Mouse (Mus musculus) MEL (cell line): ENCODE results near the gene Medag. TPM values are rescaled to one million over a fixed set of nuclear protein-coding genes. Genes with fewer than 3 reads are reported as not detected.

Experiments
- DNase-seq: peaks from one replicate; pipeline ENCODE4 v3.0.0; 2011; ENCODE audit warnings: low read depth, low spot score
- H3K27ac ChIP-seq: 2 replicates; pipeline ENCODE4 v1.5.1; 2012; ENCODE audit warnings: low read depth, mild to moderate bottlenecking, control low read depth, low read length, moderate library complexity; ENCODE audit not compliant: control insufficient read depth
- H3K27me3 ChIP-seq, 2 experiments: fragments of 150-350 bp in 1 of 2; sonication (generic) in 1 of 2; 2 replicates each; pipeline ENCODE4 v1.6.1; 2012; ENCODE audit warnings: low read length in 2 of 2, mild to moderate bottlenecking in 2 of 2, improper control_type of control experiment in 1 of 2, moderate library complexity in 1 of 2; ENCODE audit not compliant: insufficient read depth in 2 of 2, control insufficient read depth in 1 of 2
- H3K36me3 ChIP-seq, 2 experiments: 2 replicates each; pipeline ENCODE4 v1.6.1; 2012 to 2014; ENCODE audit warnings: low read length in 2 of 2, improper control_type of control experiment in 1 of 2, inconsistent platforms in 1 of 2, mild to moderate bottlenecking in 1 of 2; ENCODE audit not compliant: insufficient read depth in 2 of 2, control insufficient read depth in 1 of 2
- H3K4me1 ChIP-seq, 2 experiments: fragments of 150-350 bp in 1 of 2; sonication (generic) in 1 of 2; 2 replicates each; pipeline ENCODE4 v1.6.1; 2012; ENCODE audit warnings: low read length in 2 of 2, improper control_type of control experiment in 1 of 2, mild to moderate bottlenecking in 1 of 2; ENCODE audit not compliant: insufficient read depth in 2 of 2, control insufficient read depth in 1 of 2
- H3K4me3 ChIP-seq, 2 experiments: fragments of 150-350 bp in 1 of 2; sonication (generic) in 1 of 2; 2 replicates each; pipeline ENCODE4 v1.5.1; 2012; ENCODE audit warnings: low read depth in 2 of 2, low read length in 2 of 2, mild to moderate bottlenecking in 2 of 2, moderate library complexity in 2 of 2, control low read depth in 1 of 2, improper control_type of control experiment in 1 of 2; ENCODE audit not compliant: control insufficient read depth in 1 of 2, insufficient read depth in 1 of 2
- H3K79me2 ChIP-seq: 2 replicates; pipeline ENCODE4 v1.6.1; 2012; ENCODE audit warnings: mild to moderate bottlenecking, low read length, moderate library complexity; ENCODE audit not compliant: control insufficient read depth, poor library complexity, insufficient read depth
- H3K9ac ChIP-seq: 2 replicates; pipeline ENCODE4 v1.6.1; 2012; ENCODE audit warnings: low read depth, mild to moderate bottlenecking, control low read depth, low read length, moderate library complexity; ENCODE audit not compliant: control insufficient read depth, poor library complexity, severe bottlenecking
- H3K9me3 ChIP-seq: fragments of 150-350 bp; sonication (generic); replicated peaks from 2 replicates; pipeline ENCODE4 v1.6.1; 2012; ENCODE audit warnings: mild to moderate bottlenecking, low read length, improper control_type of control experiment, moderate library complexity; ENCODE audit not compliant: insufficient read depth
- BHLHE40 ChIP-seq: IDR thresholded peaks from 2 replicates; pipeline ENCODE4 v1.6.1; 2012; ENCODE audit warnings: low read depth, mild to moderate bottlenecking, inconsistent platforms, low read length, improper control_type of control experiment, borderline replicate concordance
- CHD2 ChIP-seq: IDR thresholded peaks from 2 replicates; pipeline ENCODE4 v1.6.1; 2011; ENCODE audit warnings: low read length, improper control_type of control experiment
- CTCF ChIP-seq, 3 experiments: IDR thresholded peaks in 2 of 3; conservative IDR thresholded peaks in 1 of 3; 2 replicates each; pipeline ENCODE4 v1.5.1; 2011 to 2012; ENCODE audit warnings: low read length in 3 of 3, low read depth in 2 of 3, mild to moderate bottlenecking in 2 of 3, improper control_type of control experiment in 1 of 3, inconsistent platforms in 1 of 3, mixed read lengths in 1 of 3, moderate library complexity in 1 of 3; ENCODE audit not compliant: control insufficient read depth in 1 of 3, insufficient read depth in 1 of 3, poor library complexity in 1 of 3, severe bottlenecking in 1 of 3
- E2F4 ChIP-seq: IDR thresholded peaks from 2 replicates; pipeline ENCODE4 v1.6.1; 2011; ENCODE audit warnings: low read depth, low read length, improper control_type of control experiment, borderline replicate concordance
- EP300 ChIP-seq, 2 experiments: IDR thresholded peaks; 2 replicates each; pipeline ENCODE4 v1.6.1; 2011; ENCODE audit warnings: improper control_type of control experiment in 2 of 2, low read length in 2 of 2, low read depth in 1 of 2, mild to moderate bottlenecking in 1 of 2
- ETS1 ChIP-seq: IDR thresholded peaks from 2 replicates; pipeline ENCODE4 v1.6.1; 2012; ENCODE audit warnings: low read depth, mild to moderate bottlenecking, inconsistent platforms, low read length, improper control_type of control experiment, moderate library complexity
- HCFC1 ChIP-seq: IDR thresholded peaks from 2 replicates; pipeline ENCODE4 v1.6.1; 2012; ENCODE audit warnings: low read depth, mild to moderate bottlenecking, inconsistent platforms, low read length, improper control_type of control experiment, moderate library complexity
- MAX ChIP-seq: IDR thresholded peaks from 2 replicates; pipeline ENCODE4 v1.6.1; 2011; ENCODE audit warnings: low read length, improper control_type of control experiment
- MEF2A ChIP-seq: IDR thresholded peaks from 2 replicates; pipeline ENCODE4 v1.6.1; 2014; ENCODE audit warnings: low read depth, mild to moderate bottlenecking, inconsistent platforms, low read length, improper control_type of control experiment; ENCODE audit not compliant: poor library complexity, insufficient replicate concordance, severe bottlenecking; ENCODE audit errors: extremely low read depth
- MXI1 ChIP-seq: IDR thresholded peaks from 2 replicates; pipeline ENCODE4 v1.6.1; 2011; ENCODE audit warnings: mild to moderate bottlenecking, low read depth, low read length, improper control_type of control experiment
- MYB ChIP-seq: IDR thresholded peaks from 2 replicates; pipeline ENCODE4 v1.6.1; 2011; ENCODE audit warnings: mild to moderate bottlenecking, low read depth, low read length, improper control_type of control experiment
- NELFE ChIP-seq: IDR thresholded peaks from 2 replicates; pipeline ENCODE4 v1.6.1; 2011; ENCODE audit warnings: low read depth, low read length, improper control_type of control experiment
- POLR2A ChIP-seq, 2 experiments: IDR thresholded peaks; 2 replicates each; pipeline ENCODE4 v1.6.1; 2011 to 2012; ENCODE audit warnings: low read length in 2 of 2, mild to moderate bottlenecking in 2 of 2, control low read depth in 1 of 2, improper control_type of control experiment in 1 of 2, low read depth in 1 of 2, moderate library complexity in 1 of 2; ENCODE audit not compliant: control insufficient read depth in 1 of 2, insufficient read depth in 1 of 2, poor library complexity in 1 of 2
- RAD21 ChIP-seq: IDR thresholded peaks from 2 replicates; pipeline ENCODE4 v1.6.1; 2011; ENCODE audit warnings: mild to moderate bottlenecking, low read depth, low read length, improper control_type of control experiment
- RCOR1 ChIP-seq: IDR thresholded peaks from 2 replicates; pipeline ENCODE4 v1.6.1; 2012; ENCODE audit warnings: low read depth, mild to moderate bottlenecking, inconsistent platforms, low read length, improper control_type of control experiment
- SMC3 ChIP-seq: IDR thresholded peaks from 2 replicates; pipeline ENCODE4 v1.6.1; 2011; ENCODE audit warnings: low read depth, low read length, improper control_type of control experiment
- TAL1 ChIP-seq: IDR thresholded peaks from 2 replicates; pipeline ENCODE4 v1.6.1; 2012; ENCODE audit warnings: mild to moderate bottlenecking, inconsistent platforms, low read length, moderate library complexity, mixed read lengths
- TBP ChIP-seq: IDR thresholded peaks from 2 replicates; pipeline ENCODE4 v1.8.0; 2011; ENCODE audit warnings: low read depth, low read length, improper control_type of control experiment
- TCF12 ChIP-seq: IDR thresholded peaks from 2 replicates; pipeline ENCODE4 v1.6.1; 2014; ENCODE audit warnings: low read depth, mild to moderate bottlenecking, inconsistent platforms, low read length, improper control_type of control experiment, moderate library complexity
- UBTF ChIP-seq: IDR thresholded peaks from 2 replicates; pipeline ENCODE4 v1.6.1; 2012; ENCODE audit warnings: low read depth, mild to moderate bottlenecking, inconsistent platforms, low read length, improper control_type of control experiment, moderate library complexity, borderline replicate concordance; ENCODE audit not compliant: insufficient read depth
- USF1 ChIP-seq: IDR thresholded peaks from 2 replicates; pipeline ENCODE4 v1.6.1; 2014; ENCODE audit warnings: low read depth, mild to moderate bottlenecking, inconsistent platforms, low read length, improper control_type of control experiment, moderate library complexity
- USF2 ChIP-seq, 2 experiments: IDR thresholded peaks; 2 replicates each; pipeline ENCODE4 v1.6.1; 2011 to 2012; ENCODE audit warnings: improper control_type of control experiment in 2 of 2, low read length in 2 of 2, borderline replicate concordance in 1 of 2, inconsistent platforms in 1 of 2, low read depth in 1 of 2, mild to moderate bottlenecking in 1 of 2; ENCODE audit not compliant: insufficient read depth in 1 of 2
- ZKSCAN1 ChIP-seq: IDR thresholded peaks from 2 replicates; pipeline ENCODE4 v1.6.1; 2012; ENCODE audit warnings: low read depth, mild to moderate bottlenecking, inconsistent platforms, low read length, improper control_type of control experiment, moderate library complexity
- ZMIZ1 ChIP-seq: IDR thresholded peaks from 2 replicates; pipeline ENCODE4 v1.6.1; 2012; ENCODE audit warnings: low read depth, mild to moderate bottlenecking, inconsistent platforms, low read length, improper control_type of control experiment, moderate library complexity
- ZNF384 ChIP-seq: IDR thresholded peaks from 2 replicates; pipeline ENCODE4 v1.6.1; 2012; ENCODE audit warnings: low read depth, mild to moderate bottlenecking, inconsistent platforms, low read length, improper control_type of control experiment
- polyA plus RNA-seq, 2 experiments: library from polyadenylated mRNA; stranded (reverse) in 1 of 2; unstranded in 1 of 2; fragments of >175 nt in 1 of 2; fragments of >200 nt in 1 of 2; gene quantifications; 2 replicates each; pipeline versions ENCODE4 v1.2.1 to v1.2.4; 2012; ENCODE audit warnings: low replicate concordance in 2 of 2, low read depth in 1 of 2; ENCODE audit not compliant: insufficient read length in 2 of 2, insufficient read depth in 1 of 2, missing spikeins in 1 of 2
- total RNA-seq: library from RNA; depleted of rRNA; stranded (reverse); fragments of 300-350 nt; gene quantifications from 2 replicates; pipeline ENCODE4 v1.2.3, GENCODE M21; 2012

The Medag gene
- total and polyA plus RNA-seq, 3 experiments: not detected

- 0 out of 2 replicates have a peak, but pooled peaks have one; percentile 24 for TF ChIP-seq TBP
- TF ChIP-seq CHD2: no peak
- TF ChIP-seq TAL1: peak; percentile 71
- no peak for TF ChIP-seq USF2 (IDR thresholded peaks at IDR 0.05; ENCODE audit: borderline replicate concordance in 1 of 2, insufficient read depth in 1 of 2, low read depth in 1 of 2, low read length in 2 of 2)
- TF ChIP-seq TCF12: peak; percentile 60
- TF ChIP-seq ETS1: no peak
- peak; percentile 61 to 92 for TF ChIP-seq EP300 (IDR thresholded peaks at IDR 0.05; ENCODE audit: low read depth in 1 of 2, low read length in 2 of 2)
- TF ChIP-seq HCFC1: no peak
- peak; percentile 50 for TF ChIP-seq MAX
- no peak for TF ChIP-seq POLR2A (IDR thresholded peaks at IDR 0.05; ENCODE audit: control insufficient read depth in 1 of 2, insufficient read depth in 1 of 2, low read depth in 1 of 2, low read length in 2 of 2, poor library complexity in 1 of 2)
- TF ChIP-seq NELFE: peak; percentile 27; the same call in 1 of the 2 replicates
- no peak for TF ChIP-seq ZNF384
- TF ChIP-seq MYB: no peak
- no peak for TF ChIP-seq ZKSCAN1
- TF ChIP-seq ZMIZ1: no peak
- peak; percentile 31; the same call in 1 of the 2 replicates for TF ChIP-seq MXI1
- no peak for TF ChIP-seq UBTF
- TF ChIP-seq SMC3: 0 out of 2 replicates have a peak, but pooled peaks have one; percentile 0
- TF ChIP-seq E2F4: no peak
- TF ChIP-seq BHLHE40: no peak
- no peak for TF ChIP-seq MEF2A
- TF ChIP-seq USF1: no peak
These were observed 19.8 kb upstream of the Medag start (continued) for GRCm38 (mm10) chr5:149391574-149392375.

- Histone ChIP-seq H3K9ac (no peak overlapping the region), H3K36me3 (peaks cover 0 to 4% of the 10 kb centered on the region in 2 experiments; a peak in 1 of 4 replicates), H3K4me1 (peaks cover 3 to 5% of the 10 kb centered on the region in 2 experiments; a peak in 3 of 4 replicates), H3K9me3 (no peaks in the 10 kb centered on the region), H3K27me3 (no peaks in the 10 kb centered on the region), H3K4me3 (peak overlapping the region in 1 of 2 experiments; percentile 54; a peak in 3 of 4 replicates), H3K79me2 (no peaks in the 10 kb centered on the region), H3K27ac (no peak overlapping the region)
- TF ChIP-seq POLR2A (IDR thresholded peaks at IDR 0.05; ENCODE audit: control insufficient read depth in 1 of 2, insufficient read depth in 1 of 2, low read depth in 1 of 2, low read length in 2 of 2, poor library complexity in 1 of 2): no peak
- peak; percentile 7; the same call in 1 of the 2 replicates for TF ChIP-seq RCOR1
- TF ChIP-seq RAD21: peak; percentile 18
- TF ChIP-seq SMC3: peak; percentile 19; the same call in 1 of the 2 replicates
- TF ChIP-seq CTCF (IDR thresholded peaks at IDR 0.05 in 2 of 3, conservative IDR thresholded peaks at IDR 0.05 in 1 of 3; ENCODE audit: control insufficient read depth in 1 of 3, insufficient read depth in 1 of 3, low read depth in 2 of 3, low read length in 3 of 3, poor library complexity in 1 of 3, severe bottlenecking in 1 of 3): peak; percentile 46 to 70 (median 54)
- no peak for TF ChIP-seq TAL1
- DNase-seq: peak; percentile 52
These were observed 19.0 kb upstream of the Medag start for GRCm38 (mm10) chr5:149392420-149392988.
